Mouse (Mus musculus) neural tube, embryonic 13.5 days (tissue): ENCODE measurements around the gene Sppl2b. TPM values are rescaled to one million over a fixed set of nuclear protein-coding genes. Genes with fewer than 3 reads are reported as not detected.

ENCODE experiments used
- ATAC-seq: fragments of 200-750 bp; cut with Nextera tagmentation; 2 replicates; pipeline ENCODE4 v1.8.0; 2017; ENCODE audit warnings: low read depth, mild to moderate bottlenecking, moderate TSS enrichment, moderate library complexity
- H3K27ac ChIP-seq: fragments of 300-500 bp; sonication (generic); replicated peaks from 2 replicates; pipeline ENCODE4 v1.5.1; 2015; ENCODE audit warnings: moderate library complexity, mild to moderate bottlenecking, inconsistent platforms
- H3K27me3 ChIP-seq: fragments of 300-500 bp; sonication (generic); 2 replicates; pipeline ENCODE4 v1.6.1; 2015; ENCODE audit warnings: mild to moderate bottlenecking, inconsistent platforms
- H3K36me3 ChIP-seq: fragments of 300-500 bp; sonication (generic); 2 replicates; pipeline ENCODE4 v1.6.1; 2015; ENCODE audit warnings: mild to moderate bottlenecking, inconsistent platforms
- H3K4me1 ChIP-seq: fragments of 300-500 bp; sonication (generic); replicated peaks from 2 replicates; pipeline ENCODE4 v1.6.1; 2015; ENCODE audit warnings: inconsistent platforms
- H3K4me2 ChIP-seq: fragments of 300-500 bp; sonication (generic); 2 replicates; pipeline ENCODE4 v1.6.1; 2015; ENCODE audit warnings: inconsistent platforms, mild to moderate bottlenecking, moderate library complexity
- H3K4me3 ChIP-seq: fragments of 300-500 bp; sonication (generic); 2 replicates; pipeline ENCODE4 v1.5.1; 2015; ENCODE audit warnings: mild to moderate bottlenecking, inconsistent platforms
- H3K9ac ChIP-seq: fragments of 300-500 bp; sonication (generic); 2 replicates; pipeline ENCODE4 v1.6.1; 2015; ENCODE audit warnings: moderate library complexity, mild to moderate bottlenecking, inconsistent platforms
- H3K9me3 ChIP-seq: fragments of 300-500 bp; sonication (generic); 2 replicates; pipeline ENCODE4 v1.6.1; 2016; ENCODE audit warnings: inconsistent platforms
- WGBS: fragments of 180-500 bp; shearing (Covaris S2); methylation state at CpG from one replicate; pipeline ENCODE4 v1.1.7; 2015; 5-methylcytosine and 5-hydroxymethylcytosine counted together
- polyA plus RNA-seq: library from polyadenylated mRNA; unstranded; fragments of >200 nt; fragmentation: Nextera tagmentation; extraction: Ambion mirVana; gene quantifications from 2 replicates; pipeline ENCODE4 v1.2.1, GENCODE M21; 2015

Sppl2b gene
- polyA plus RNA-seq, 1 experiment from 2014 or later, result 66.2 TPM

DNA sequence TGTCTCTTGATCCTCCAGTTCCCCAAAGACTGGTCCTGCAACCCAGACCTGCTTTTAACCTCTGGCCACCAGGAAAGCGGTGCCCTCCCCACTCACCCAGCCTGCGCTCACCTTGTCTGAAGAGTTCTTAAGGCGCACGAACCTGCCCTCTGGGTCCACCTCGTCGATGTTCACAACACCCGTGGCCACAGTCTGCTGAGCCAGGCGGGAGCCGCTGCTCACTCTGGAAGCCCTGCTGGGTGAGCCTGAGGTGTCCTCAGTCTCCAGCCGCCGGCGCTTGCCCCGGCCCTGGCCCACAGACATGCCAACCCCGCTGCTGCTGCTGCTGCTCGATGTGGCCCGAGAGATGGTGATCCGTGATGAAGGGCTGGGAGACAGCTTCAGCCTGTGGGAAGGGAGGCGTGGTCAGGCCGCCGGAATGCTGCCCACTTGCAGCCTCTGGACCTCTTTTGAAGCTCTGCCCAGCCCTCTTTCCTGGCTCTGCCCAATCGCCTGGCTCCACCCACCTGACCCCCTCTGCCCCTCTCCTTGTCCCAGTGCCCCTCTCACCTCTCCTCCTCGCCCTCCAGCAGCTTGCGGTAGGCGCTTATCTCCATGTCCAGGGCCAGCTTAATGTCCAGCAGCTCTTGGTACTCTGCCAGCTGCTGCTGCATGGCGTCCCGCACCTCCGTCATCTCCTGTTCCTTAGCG, 49.1 kb downstream of the Sppl2b start:
- Histone ChIP-seq H3K36me3 (peaks cover 72% of the 10 kb centered on the region), H3K9ac (no peak overlapping the region), H3K4me1 (peaks cover 13% of the 10 kb centered on the region), H3K4me2 (no peak overlapping the region), H3K9me3 (no peaks in the 10 kb centered on the region), H3K4me3 (no peak overlapping the region), H3K27ac (no peak overlapping the region), H3K27me3 (no peaks in the 10 kb centered on the region)
- ATAC-seq, result no peak
- WGBS, result 88% methylated on average over 28 of the region's 28 CpGs

DNA sequence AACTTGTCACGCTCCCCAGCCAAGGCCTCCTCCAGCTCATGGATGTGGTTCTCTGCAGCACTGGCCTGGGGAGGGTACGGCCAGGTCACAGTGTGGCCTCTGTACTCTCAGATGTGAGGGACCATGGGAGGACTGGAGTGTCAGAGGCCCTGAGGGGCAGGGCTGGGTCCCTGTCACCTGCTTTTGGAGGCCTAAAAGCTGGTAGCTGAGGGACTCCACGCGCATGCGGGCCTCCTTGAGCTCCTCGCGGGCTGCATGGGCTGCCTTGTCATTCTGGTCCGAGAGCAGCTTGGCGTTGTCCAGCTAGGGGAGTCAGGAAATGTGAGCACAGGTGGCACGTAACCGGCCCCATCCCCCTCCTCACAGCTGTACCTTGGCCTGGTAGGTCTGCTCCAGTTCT, 49.6 kb downstream of the Sppl2b start:
- peaks cover 76% of the 10 kb centered on the region for H3K36me3 ChIP-seq
- 93% methylated on average over 11 of the region's 11 CpGs for WGBS
- peaks cover 8% of the 10 kb centered on the region for H3K4me1 ChIP-seq
- no peak overlapping the region for H3K4me2 ChIP-seq
- ATAC-seq, result no peak
- no peaks in the 10 kb centered on the region for H3K9me3 ChIP-seq
- H3K27me3 ChIP-seq, result no peaks in the 10 kb centered on the region
- H3K4me3 ChIP-seq, result no peak overlapping the region
- H3K9ac ChIP-seq, result no peak overlapping the region
- H3K27ac ChIP-seq, result no peak overlapping the region

DNA sequence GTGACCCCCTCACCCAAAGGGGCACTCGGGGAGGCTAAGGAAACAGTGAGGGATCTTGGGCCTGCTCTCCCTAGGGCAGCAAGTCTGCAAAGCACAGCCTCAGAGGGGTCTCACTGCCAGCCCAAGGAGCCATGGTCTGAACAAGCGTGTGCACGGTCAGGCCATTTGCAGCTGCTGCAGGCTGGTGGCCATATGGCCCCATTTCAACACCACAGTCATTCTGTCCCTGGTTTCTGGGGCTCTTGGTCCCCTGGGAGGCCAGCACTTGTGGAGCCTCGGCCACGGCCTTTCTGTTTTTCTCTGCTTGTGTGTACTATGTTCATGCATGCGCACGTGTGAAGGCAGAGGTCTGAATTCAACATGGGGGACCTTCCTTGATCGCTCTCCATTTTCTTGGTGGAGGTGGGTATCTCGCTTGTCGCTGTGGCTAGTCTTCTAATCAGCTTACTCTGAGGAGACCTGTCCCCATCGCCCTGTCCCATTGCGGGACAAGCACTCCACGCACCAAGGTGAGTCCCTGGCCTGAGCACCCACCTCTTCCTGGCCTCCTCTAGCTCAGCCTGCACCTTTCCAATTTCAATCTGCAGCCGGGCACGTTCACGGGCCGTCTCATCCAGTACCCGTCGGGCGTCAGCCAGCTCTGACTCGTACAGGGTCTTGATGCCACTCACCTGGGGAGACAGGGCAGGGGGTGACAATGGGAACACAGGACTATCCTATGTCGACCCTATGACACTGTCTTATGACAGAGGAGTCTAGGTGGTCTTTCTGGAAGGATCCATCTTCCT, 54.5 kb downstream of the Sppl2b start:
- Histone ChIP-seq H3K36me3 (peaks cover 90% of the 10 kb centered on the region), H3K27ac (no peak overlapping the region)

DNA sequence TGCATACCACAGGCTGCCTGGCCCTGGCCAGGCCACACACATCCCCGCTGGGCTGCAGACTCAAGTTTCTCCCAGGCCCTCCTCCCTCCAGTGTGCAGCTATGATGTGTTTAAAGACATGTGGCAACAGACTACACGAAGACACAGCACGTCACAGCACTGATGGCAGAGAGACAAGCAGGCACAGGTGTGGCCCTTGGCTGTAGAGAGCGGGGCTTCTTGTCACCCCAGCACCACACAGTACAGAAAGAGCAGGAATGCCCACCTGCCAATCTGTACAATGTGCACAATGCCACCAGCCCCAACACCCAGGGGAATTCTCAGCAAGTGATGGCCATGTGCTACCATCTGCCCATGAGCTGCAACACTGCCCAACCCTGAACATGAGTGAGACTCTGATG, 56.3 kb downstream of the Sppl2b start:
- no peak overlapping the region for H3K9ac ChIP-seq
- no peaks in the 10 kb centered on the region for H3K27me3 ChIP-seq
- H3K9me3 ChIP-seq, result no peaks in the 10 kb centered on the region
- no peak for ATAC-seq
- H3K4me2 ChIP-seq, result no peak overlapping the region
- no peak overlapping the region for H3K4me3 ChIP-seq
- peaks cover 20% of the 10 kb centered on the region for H3K4me1 ChIP-seq
- WGBS, result 88% methylated on average over 4 of the region's 4 CpGs
- peaks cover 84% of the 10 kb centered on the region for H3K36me3 ChIP-seq
- H3K27ac ChIP-seq, result no peak overlapping the region

More for the DNA sequence above, 54.5 kb downstream of the Sppl2b start:
- H3K9me3 ChIP-seq, result no peaks in the 10 kb centered on the region
- 92% methylated on average over 22 of the region's 22 CpGs for WGBS
- peaks cover 6% of the 10 kb centered on the region; the same call in 1 of the 2 replicates for H3K4me1 ChIP-seq
- H3K27me3 ChIP-seq, result no peaks in the 10 kb centered on the region
- ATAC-seq, result no peak
- H3K9ac ChIP-seq, result no peak overlapping the region
- no peak overlapping the region for H3K4me2 ChIP-seq
- no peak overlapping the region for H3K4me3 ChIP-seq

DNA sequence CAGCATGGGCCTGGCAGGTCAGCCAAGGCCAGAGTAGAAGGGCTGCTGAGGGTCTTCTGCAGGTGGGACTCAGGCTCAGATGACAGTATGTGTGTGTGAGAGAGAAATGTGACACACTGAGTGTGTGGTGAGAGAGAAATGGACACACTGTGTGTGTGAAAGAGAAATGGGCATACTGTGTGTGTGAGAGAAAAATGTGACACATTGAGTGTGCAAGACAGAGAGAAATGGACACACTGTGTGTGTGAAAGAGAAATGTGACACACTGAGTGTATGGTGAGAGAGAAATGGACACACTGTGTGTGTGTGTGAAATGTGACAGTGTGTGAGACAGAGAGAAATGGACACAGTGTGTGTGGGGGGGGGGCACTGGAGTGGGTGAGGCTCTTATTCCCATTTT, 56.8 kb downstream of the Sppl2b start:
- ATAC-seq, result no peak
- Histone ChIP-seq H3K9ac (no peak overlapping the region), H3K9me3 (no peaks in the 10 kb centered on the region), H3K27me3 (no peaks in the 10 kb centered on the region), H3K36me3 (peaks cover 81% of the 10 kb centered on the region), H3K4me3 (no peak overlapping the region), H3K4me2 (no peak overlapping the region), H3K27ac (no peak overlapping the region), H3K4me1 (peaks cover 25% of the 10 kb centered on the region)

DNA sequence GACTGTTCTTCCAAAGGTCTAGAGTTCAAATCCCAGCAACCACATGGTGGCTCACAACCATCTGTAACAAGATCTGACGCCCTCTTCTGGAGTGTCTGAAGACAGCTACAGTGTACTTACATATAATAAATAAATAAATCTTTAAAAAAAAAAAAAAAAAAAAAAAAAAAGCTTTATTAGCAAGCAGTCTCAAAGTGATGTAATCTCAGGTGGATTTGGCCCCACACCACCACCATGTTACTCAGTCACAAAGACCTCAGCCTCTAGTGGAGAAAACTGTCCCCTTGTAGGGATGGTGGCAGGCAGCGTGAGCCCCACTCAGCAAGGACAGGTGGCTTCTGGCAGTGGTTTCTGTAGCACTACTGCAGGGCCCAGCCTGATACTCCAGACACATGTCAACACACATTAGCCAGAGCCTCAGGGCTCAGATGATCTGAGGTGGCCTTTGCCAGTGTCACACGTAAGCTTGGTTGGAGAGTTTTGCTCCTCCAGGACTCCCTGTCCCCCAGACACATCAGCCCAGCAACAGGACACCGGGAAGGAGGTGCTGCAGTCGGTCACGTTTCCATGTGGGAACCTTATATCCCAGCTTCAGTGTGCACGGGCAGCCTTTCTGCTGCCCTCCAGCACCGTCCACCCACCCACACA, 58.4 kb downstream of the Sppl2b start:
- Histone ChIP-seq H3K4me1 (peaks cover 34% of the 10 kb centered on the region), H3K9me3 (no peaks in the 10 kb centered on the region), H3K27me3 (no peaks in the 10 kb centered on the region), H3K27ac (no peak overlapping the region), H3K4me2 (no peak overlapping the region), H3K4me3 (no peak overlapping the region), H3K36me3 (peaks cover 66% of the 10 kb centered on the region), H3K9ac (no peak overlapping the region)
- no peak for ATAC-seq
- WGBS, result 93% methylated on average over 7 of the region's 8 CpGs

DNA sequence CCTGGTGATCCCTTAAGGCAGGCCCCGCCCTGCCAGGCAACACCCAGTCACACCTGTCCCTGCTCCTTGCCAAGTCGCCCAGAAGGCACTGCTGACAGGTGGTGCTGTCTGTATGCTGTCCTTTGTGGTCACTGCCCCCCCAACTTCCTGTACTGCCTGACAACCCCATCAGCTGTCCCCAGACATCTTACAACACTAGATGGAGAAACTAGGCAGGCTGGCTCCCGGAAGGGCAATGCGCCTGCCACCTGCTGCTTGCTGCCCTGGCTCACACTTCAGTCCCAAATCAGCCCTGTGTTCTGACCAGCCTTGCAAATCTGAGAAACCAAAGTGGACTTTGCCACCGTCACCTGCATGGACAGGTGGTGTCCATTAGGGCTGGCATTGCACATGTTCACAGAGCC, 59.2 kb downstream of the Sppl2b start:
- H3K27ac ChIP-seq, result no peak overlapping the region
- ATAC-seq, result no peak
- peaks cover 37% of the 10 kb centered on the region for H3K4me1 ChIP-seq
- no peak overlapping the region for H3K9ac ChIP-seq
- H3K4me3 ChIP-seq, result no peak overlapping the region
- H3K9me3 ChIP-seq, result no peaks in the 10 kb centered on the region
- 88% methylated on average over 5 of the region's 5 CpGs for WGBS
- H3K27me3 ChIP-seq, result no peaks in the 10 kb centered on the region
- peaks cover 58% of the 10 kb centered on the region for H3K36me3 ChIP-seq
- H3K4me2 ChIP-seq, result no peak overlapping the region

DNA sequence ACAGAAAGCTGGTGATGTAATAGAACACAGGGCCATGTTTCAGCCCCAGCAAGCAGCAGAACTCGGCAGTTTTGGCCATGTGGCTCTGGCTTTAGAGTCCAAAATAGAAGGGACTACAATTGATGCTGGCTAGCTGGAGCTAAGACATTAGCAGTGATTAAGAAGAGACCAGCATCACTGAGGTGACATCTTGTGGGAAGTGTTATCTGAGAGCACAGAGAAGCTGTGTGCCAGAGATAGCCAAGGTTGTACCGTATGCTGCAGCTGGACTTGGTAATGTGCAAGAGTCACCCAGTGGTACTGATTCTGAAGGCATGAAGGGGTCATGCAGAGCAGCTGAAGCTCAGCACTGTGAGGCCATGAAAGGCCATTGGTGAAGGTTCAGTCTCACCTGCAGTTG, 60.2 kb downstream of the Sppl2b start:
- no peak overlapping the region for H3K4me3 ChIP-seq
- H3K9me3 ChIP-seq, result no peaks in the 10 kb centered on the region
- H3K4me1 ChIP-seq, result peaks cover 37% of the 10 kb centered on the region
- H3K4me2 ChIP-seq, result no peak overlapping the region
- ATAC-seq, result no peak
- no peaks in the 10 kb centered on the region for H3K27me3 ChIP-seq
- no peak overlapping the region for H3K9ac ChIP-seq
- peaks cover 48% of the 10 kb centered on the region for H3K36me3 ChIP-seq
- WGBS, result 86% methylated on average over 2 of the region's 2 CpGs
- no peak overlapping the region for H3K27ac ChIP-seq

DNA sequence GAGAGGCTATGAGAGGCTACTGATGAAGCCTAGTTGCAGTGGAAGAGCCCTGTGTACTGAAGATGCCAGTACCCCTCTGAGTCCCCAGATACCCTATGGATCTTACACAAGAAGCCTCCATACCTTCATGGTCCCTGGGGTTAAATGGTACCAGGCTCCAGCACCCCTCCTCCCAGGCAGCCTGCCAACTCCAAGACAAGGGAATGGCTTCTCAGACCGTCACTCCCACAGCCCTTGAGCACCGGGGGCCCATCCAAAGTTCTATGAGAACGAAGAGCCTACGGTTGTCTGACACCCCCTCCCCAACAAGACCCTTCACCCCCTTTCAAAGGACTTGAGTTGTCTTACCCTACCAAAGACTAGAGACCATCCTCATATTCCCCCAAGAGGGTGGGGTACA, 60.7 kb downstream of the Sppl2b start:
- Histone ChIP-seq H3K9ac (no peak overlapping the region), H3K9me3 (no peaks in the 10 kb centered on the region), H3K36me3 (peaks cover 43% of the 10 kb centered on the region), H3K4me3 (no peak overlapping the region), H3K4me2 (no peak overlapping the region), H3K27ac (no peak overlapping the region), H3K4me1 (peaks cover 37% of the 10 kb centered on the region), H3K27me3 (no peaks in the 10 kb centered on the region)
- WGBS, result 90% methylated on average over 4 of the region's 4 CpGs
- ATAC-seq, result no peak

DNA sequence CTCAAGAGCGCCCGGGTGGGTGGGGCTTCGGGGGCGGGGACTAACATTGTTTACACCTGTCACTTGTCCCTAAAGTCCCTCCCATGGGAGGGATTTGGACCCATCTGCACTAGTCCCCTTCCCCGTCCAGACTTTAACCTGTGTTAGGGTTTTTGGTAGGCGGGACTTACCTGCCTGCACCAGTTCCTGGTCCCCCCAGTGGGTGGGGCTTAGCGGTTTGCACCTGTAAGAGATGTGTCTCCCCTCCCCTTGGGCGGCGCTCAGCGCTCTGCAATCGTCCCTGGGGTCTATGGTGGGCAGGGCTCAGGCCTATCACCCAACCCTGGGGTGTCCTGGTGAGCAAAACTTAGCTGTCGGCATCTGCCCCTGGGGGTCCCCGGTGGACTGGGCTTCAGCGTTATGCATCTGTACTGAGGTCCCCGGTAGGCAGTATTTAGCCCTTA, 62.3 kb downstream of the Sppl2b start:
- H3K36me3 ChIP-seq, result peaks cover 27% of the 10 kb centered on the region
- peak overlapping the region; percentile 95 for H3K4me3 ChIP-seq
- peak overlapping the region; percentile 79 for H3K27ac ChIP-seq
- peak; percentile 45 for ATAC-seq
- peak overlapping the region; percentile 91 for H3K9ac ChIP-seq
- H3K27me3 ChIP-seq, result no peaks in the 10 kb centered on the region
- 2% methylated on average over 15 of the region's 15 CpGs for WGBS
- H3K4me2 ChIP-seq, result peak overlapping the region; percentile 99
- no peaks in the 10 kb centered on the region for H3K9me3 ChIP-seq
- H3K4me1 ChIP-seq, result peaks cover 41% of the 10 kb centered on the region

DNA sequence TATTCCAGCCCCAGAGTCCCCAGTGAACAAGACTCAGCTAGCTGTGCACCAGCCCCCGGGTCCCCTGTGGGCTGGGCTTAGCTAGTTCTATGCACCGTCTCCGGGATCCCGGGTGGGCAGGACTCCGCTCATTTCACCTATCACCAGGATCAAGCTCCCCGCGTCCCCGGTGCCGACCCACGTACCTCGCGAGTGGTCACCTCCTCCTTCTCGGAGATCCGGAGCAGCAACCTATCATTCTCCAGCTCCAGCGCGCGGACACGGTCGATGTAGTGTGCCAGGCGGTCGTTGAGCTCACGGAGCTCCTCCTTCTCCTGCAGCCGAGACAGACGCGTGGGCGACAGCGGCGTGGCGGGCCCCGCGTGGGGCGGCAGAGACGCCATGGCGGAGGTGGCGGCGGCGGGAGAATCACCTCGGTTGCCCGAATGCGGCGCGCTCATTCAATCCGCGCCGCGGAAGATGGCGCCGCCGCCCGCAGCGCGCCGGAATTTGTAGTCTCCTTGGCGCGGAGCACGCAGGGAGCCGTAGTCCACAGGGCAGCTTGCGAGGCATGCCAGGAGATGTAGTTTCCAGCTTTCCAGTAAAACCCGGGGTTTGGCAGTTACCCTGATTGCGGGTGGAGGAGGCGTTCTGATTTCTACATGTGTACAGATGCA, 62.8 kb downstream of the Sppl2b start, which contains the start of gene Lmnb2:
Gene Lmnb2, minus strand, starts transcription at position 467 of the 656 bp plus-strand sequence.
- H3K9me3 ChIP-seq, result no peaks in the 10 kb centered on the region
- H3K4me2 ChIP-seq, result peak within 1 kb of the TSS; percentile 99
- peak within 1 kb of the TSS; percentile 79 for H3K27ac ChIP-seq
- peaks cover 41% of the 10 kb centered on the region for H3K4me1 ChIP-seq
- H3K9ac ChIP-seq, result peak within 1 kb of the TSS; percentile 91
- no peaks in the 10 kb centered on the region for H3K27me3 ChIP-seq
- H3K4me3 ChIP-seq, result peak within 1 kb of the TSS; percentile 95
- WGBS, result under 1% methylated on average over 58 of the region's 61 CpGs
- peaks cover 23% of the 10 kb centered on the region for H3K36me3 ChIP-seq
- peak; percentile 75 for ATAC-seq
